Mouse (Mus musculus) erythroblast, embryonic 14.5 days (primary cell): ENCODE data around the gene Plxnb1.

Experiments
- GATA1 ChIP-seq: IDR thresholded peaks from 2 replicates; pipeline ENCODE4 v1.6.1; 2012; ENCODE audit warnings: low read length, inconsistent platforms, mixed read lengths
- TAL1 ChIP-seq: IDR thresholded peaks from 3 replicates; pipeline ENCODE4 v1.6.1; 2012; ENCODE audit warnings: low read length, inconsistent platforms, mixed read lengths

DNA sequence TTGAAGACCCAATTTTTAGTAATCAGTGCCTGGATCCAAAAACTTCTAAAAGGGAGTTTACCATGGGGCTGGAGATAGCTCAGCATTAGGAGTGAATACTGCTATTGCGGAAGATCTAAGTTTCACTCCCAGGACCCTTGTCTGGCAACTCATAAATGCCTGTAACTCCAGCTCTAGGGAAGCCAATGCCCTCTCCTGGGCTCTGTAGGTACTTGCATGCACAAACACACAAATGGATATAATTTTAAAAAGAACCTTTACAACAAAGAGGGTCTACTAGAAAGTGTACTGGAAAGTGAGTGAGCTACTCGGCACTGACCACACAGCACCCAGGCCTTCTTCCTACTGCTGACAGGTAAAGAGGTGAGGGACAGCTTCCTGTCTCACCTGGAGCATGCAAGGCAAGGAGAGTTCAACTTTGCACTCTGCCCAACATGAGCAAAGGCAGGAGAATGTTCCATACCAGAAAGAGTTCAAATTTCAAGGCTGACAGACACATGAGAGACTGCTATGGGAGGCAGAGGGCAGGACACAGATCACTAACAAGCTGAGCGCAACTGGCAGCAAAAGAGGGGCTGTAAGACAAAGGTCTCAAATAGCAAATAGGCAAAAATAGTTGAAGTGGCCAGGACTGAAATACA lies 27.0 kb upstream of the Plxnb1 start:
- TF ChIP-seq GATA1 = no peak
- no peak for TF ChIP-seq TAL1
